Mouse (Mus musculus) induced T-regulatory cell, adult 2 months (primary cell): Measurements from ENCODE around the gene Cend1.
A peak's percentile ranks its signal among the peaks of the same experiment; 100 is the strongest.
"Not testable (repeated sequence)": the region's sequence is repeated elsewhere in the genome, so short reads cannot be mapped to it uniquely, and the experiment has no call there.

Source experiments
- DNase-seq: peaks from one replicate; pipeline ENCODE4 v3.0.0-alpha.2; 2012; ENCODE audit warnings: low read depth

The Cend1 gene

DNA sequence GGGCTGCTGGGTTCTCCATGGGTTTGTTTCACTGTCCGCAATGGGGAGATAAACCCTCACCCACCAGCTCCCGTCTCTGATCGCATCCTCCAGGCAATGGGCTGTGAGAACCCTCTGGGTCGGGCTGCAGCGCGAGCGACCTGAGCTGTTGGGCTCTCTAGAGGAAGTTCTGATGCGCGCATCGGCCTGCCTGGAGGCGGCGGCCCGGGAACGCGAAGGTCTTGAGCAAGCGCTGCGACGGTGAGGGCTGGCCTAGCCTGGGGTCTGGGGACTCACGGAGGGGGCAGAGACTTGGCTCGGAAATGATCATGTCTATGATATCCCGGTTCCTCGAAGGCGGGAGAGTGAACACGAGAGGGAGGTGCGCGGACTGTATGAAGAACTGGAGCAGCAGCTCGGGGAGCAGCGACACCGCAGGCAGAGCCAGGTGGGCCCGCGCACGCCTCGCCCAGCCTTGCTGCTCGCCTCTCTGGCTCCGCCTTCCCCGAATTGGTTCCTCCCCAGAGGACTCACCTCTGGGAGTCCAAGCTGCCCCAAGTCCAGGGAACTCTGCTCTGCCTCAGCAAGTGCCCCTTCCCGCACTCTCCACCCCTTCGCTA is 35.4 kb upstream of the Cend1 start:
- peak; percentile 47 for DNase-seq

DNA sequence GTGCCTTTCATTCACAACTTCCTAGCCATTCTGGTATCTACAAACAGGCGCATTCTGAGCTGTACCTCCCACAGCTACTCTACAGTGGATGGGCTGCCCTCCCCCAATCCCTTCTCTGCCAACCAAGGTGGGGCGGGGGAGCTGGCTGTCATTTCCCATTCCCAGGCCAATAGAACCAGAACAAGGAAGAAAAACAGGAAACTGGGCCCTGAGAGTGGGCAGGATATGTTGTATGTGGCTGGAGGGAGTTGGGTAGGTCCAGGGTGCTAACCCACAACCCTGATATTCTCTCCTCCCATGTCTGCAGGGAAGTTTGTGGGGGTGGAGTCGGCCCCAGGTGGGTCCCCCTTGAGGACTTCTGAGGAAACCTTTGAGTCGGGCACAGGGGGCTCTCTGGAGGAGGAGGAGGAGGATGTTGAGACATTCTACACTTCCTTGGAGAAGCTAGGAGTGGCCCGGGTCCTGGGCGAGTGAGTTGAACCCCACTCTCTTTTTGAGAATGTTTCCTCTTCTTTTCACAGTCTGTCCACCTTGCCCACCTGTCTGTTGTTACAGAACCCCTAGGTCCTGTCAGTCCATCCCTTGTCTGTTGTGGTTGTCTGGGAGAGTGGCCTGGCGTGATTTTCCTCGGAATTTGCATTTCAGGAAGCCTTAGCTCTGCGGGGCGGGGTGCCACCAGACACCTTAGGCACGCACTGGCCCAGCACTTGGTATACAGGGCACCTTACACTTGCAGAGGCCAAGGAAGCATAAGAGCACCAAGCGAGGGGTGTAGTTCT is 34.7 kb upstream of the Cend1 start:
- no peak for DNase-seq

DNA sequence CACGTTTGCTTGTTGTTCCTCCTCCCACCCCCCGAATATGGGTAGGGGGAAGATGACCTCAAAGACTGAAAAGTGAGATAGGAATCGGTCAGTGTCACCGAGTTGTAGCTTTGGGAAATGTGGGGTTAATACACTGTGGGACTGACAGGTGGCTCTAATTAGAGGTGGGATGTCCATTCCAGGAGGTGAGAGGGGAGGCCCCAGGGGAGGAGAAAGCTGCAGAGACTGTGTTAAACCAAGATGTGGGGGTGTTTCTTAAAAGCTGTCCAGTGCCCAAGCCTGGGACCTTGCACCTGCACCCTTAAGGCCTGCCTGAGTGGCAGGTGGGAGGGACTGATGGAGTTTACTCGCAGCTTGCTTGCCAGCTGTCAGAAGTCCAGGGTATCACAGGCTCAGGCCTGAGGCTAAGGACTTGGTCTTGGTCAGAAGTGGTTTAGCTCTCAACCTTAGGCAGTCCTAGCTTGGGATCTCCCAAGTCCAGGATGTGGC is 33.1 kb upstream of the Cend1 start:
- DNase-seq: no peak

DNA sequence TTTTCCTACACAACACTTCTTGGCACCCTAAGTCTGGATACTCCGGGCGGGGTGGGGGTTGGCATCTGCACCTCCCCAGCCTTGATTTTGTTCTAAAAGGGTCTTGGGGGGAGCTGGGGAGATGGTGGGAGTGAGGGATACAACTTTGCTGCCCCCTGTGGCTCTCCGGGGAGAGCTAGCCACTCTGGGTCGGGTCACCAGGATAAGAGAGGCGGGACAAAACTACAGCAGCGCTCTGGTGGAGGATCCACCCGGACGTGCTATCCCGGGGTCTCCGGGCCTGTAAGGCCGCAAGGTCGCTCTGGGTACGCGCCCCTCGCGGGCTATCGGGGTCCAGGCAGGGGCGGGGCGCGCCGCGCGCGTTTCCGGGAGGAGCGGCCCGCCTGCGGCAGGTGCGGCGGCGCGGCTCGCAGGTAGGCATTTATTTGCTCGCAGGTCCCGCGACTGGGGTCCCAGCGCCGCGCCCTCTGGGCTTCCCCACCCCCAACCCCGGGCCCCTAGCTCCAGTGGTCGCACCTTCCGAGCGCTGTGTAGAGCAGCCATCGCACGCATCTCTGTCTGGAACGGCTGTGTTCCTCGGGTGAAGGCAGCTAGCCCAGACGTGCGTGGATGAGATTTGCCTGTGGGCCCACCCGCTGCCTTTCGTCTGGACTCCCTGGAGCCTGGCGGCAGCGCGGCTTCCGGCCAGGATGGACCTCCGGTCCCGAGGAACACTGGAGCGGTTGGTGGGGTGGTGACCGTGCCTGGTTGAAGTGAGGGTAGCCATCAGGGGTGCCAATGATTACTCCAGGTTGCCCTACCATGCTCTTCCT is 32.4 kb upstream of the Cend1 start:
- no peak for DNase-seq

DNA sequence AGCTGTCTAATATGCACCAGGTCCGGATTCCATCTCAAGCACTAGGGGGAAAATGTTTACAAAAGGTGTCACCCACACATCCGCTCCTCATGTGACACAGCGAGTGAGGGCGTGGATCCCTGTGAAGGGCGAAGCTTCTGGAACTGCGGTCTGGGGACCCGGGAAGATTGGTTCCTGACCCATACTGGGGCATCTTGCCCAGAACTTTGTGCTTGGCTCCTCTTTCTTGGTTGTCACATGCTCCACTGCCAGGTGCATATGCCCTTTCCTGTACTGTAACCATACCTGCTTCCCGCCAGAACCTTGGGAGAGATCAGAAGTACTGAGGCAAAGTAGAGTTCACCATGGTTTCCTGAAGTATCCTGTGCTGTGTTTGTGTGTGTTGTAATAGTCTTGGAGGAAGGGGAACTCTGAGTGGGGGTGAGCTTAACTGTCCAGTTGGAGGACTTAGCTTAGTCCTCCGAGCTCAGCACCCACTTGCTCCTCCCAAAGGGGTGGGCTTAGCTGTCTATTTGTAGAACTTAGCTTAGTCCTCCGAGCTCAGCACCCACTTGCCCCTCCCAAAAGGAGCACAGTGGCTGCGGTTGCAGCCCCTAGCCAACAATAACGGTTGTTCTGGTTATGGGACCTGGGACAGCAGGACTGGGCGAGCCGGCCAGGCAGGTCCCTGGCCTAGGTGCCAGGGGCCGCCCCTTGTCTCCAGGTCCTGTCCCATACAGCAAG is 31.3 kb upstream of the Cend1 start, which contains the start of gene Cracr2b:
TSS of gene Cracr2b (plus strand) at position 704 of the 723 bp plus-strand sequence.
- no peak for DNase-seq

DNA sequence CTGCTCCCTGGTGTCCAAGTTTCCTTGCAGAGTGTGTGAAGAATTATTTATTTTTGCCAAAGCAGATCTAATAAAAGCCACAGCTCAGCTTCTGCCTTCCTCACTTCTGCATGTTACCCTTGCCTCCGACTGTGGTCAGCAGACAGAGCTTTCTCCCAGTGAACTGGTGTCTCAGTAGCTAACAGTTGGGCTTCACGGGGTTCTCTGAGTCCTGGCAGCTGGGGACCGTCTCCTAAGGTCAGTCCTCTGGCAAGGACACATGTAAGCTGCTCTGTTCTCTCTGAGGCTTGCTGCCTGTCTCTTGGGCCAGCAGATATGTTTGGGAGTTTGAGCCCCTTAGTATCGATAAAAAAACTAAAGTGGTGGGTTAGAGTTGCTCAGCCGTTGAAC is 30.7 kb upstream of the Cend1 start:
- no peak for DNase-seq

DNA sequence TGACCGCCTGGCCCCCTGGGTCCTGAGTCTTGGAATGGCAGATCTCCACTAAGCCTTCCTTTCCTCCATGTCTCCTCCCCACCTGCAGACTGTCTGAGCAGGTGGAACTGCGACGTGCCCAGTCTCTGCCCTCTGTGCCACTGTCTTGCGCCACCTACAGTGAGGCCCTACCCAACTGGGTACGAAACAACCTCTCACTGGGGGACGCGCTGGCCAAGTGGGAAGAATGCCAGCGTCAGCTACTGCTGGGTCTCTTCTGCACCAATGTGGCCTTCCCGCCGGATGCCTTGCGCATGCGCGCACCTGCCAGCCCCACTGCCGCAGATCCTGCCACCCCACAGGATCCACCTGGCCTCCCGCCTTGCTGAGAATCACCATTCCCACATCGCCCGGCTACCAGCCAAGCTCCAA is 30.0 kb upstream of the Cend1 start:
- no peak for DNase-seq

DNA sequence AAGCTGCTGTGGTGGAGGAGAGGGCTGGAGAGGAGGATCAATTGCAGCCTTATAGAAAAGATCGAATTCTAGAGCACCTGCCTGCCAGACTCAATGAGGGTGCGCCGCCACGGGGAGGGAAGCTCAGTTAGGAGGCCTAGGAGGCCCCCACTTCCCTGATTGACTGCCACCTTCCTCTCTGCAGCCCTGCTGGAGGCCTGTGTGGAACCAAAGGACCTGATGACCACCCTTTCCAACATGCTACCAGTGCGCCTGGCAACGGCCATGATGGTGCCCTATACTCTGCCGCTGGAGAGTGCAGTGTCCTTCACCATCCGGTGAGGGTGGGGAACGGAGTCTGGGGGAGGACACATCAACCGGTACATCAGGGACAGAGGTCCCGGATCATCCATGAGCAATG is 29.4 kb upstream of the Cend1 start:
- DNase-seq: no peak

DNA sequence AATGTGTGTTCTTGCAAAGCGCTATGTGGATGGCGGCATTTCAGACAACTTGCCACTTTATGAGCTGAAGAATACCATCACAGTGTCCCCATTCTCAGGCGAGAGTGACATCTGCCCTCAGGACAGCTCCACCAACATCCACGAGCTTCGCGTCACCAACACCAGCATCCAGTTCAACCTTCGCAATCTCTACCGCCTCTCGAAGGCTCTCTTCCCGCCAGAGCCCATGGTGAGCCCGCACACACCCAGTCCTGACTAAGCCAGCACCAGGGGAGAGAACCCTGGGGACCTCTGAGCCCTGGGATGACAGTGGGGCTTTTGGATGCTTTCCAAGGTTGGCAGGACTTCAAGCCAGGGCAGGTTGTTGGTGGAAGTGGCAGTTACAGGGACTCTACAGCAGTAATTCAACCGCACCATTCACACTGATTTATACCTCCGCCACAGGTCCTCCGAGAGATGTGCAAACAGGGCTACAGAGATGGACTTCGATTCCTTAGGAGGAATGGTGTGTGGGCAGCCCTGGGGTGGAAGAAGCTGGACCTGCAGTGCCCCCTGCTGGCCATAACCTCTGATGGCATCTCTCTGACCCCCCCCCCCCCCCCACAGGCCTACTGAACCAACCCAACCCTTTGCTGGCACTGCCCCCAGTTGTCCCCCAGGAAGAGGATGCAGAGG is 28.8 kb upstream of the Cend1 start:
- DNase-seq: peak; percentile 80

DNA sequence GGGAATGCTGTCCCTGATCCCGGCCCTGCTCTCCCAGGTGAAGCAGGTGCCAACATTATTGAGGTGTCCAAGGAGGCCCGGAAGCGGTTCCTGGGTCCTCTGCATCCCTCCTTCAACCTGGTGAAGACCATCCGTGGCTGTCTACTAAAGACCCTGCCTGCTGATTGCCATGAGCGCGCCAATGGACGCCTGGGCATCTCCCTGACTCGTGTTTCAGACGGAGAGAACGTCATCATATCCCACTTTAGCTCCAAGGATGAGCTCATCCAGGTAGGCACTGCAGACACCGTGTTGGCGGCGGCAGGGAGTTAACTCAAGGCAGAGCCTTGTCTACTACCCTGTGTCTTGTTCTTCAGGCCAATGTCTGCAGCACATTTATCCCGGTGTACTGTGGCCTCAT is 27.9 kb upstream of the Cend1 start:
- no peak for DNase-seq

DNA sequence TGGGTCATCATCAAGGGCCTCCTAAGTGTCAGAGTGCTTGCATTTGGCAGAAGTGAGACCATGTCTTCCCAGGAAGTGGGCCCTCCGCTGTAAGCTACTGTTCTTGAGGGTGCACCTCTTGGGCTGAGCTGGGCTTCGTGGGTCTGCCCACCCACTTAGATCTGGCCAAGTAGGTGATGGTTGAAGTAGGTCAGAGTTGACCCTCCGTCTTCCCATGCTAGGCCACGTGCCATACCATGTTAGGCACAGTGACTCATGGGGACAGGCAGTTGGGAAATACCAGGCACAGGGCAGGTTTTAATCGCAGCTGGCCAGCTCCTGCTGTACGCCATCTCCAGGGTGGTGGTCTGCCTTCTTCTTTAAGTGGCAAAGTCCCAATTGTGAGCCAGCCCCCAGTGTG is 27.4 kb upstream of the Cend1 start:
- no peak for DNase-seq

DNA sequence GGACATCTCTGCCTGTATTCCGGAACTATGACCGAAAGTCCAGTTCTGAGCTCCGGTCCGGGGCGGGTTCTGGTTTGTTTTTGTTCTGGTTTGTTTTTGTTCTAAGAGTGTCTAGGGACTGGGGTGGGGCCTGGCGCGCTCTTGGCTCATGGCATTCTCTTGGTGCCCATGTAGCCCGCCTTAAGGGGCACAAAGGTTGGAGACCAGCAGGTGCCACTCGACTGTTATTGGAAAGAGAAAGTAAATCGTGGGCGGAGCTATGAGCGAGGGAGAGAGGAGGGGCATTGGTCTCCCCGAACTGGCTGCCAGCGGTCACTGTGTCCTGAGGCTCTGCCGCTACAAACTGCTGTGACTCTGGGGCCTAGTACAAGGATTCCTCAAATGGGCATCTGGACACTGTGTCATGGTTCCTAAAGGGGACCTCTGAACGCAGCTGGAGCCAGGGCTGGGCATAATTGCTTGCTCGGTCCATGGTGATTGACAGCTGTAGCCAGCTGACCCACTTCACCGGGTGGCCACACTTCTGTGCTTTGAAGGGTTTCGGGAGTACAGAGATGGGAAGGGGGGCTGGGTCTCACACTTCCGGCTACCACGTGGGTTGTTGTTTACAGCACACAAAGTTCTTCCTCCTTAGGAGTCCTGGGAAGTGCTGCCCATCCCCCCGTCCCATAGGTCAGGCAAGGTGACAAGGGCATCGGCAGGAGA is 26.5 kb upstream of the Cend1 start:
- peak; percentile 88 for DNase-seq

DNA sequence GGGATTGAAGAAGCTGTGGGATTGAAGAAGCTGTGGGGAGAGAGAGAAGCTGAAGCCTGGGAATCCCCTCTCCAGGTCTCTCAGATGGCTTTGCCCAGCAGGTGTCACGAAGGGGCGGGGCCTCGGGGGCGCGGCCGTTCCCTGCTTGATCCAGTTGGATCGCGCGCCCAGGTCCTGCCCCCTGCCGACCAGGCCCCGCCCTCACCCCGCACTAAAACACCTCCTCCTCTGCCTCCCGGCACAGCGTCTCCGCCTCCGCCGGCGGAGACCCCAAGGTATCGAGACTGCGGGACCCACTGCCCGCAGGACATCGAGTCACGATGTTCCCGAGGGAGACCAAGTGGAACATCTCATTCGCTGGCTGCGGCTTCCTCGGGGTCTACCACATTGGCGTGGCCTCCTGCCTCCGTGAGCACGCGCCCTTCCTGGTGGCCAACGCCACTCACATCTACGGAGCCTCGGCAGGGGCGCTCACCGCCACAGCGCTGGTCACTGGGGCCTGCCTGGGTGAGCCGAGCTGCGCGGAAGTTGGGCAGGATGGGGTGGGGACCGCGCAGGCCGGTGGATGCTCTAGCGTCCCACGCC is 25.8 kb upstream of the Cend1 start, which contains the start of gene Pnpla2:
TSS of gene Pnpla2 (plus strand) at position 232 of the 585 bp plus-strand sequence.
- peak; percentile 97 for DNase-seq

DNA sequence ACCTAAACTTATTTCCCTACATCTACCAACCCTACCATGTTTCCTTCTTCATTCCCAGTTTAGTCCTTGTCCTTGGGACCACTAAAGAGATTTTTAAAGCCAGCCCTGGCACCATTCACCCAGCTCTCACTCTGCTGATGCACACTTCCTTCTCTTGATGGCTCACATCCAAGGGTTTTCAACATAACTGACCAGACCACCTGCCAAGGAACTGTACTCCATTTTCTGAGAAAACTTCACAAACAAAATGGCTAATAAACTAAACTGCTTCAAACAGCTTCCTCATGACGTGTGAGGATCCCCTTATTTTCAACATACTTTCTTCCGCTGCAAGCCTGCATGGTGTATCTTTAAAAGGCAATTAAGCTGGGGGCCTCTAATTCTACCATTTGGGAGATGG is 24.3 kb upstream of the Cend1 start:
- no peak for DNase-seq

DNA sequence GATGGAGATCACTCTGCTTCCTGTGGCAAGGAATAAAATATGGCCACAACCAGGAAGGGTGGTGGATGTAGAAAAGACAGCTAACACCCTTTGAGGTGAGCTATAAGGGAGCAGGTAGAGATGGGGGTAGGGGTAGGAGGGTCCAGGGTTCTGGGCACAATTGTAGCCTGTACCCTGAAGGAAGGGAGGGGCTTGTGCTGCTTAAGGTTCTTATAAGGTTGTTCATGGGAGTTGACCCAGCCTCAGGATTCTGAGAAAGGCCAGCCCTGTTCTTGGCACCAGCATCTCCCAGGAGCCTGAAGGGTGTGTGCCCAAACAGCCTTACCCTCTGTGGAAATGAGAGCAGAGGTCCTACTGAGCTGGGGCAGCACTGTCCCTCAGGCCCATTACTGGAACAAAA is 22.6 kb upstream of the Cend1 start:
- no peak for DNase-seq

DNA sequence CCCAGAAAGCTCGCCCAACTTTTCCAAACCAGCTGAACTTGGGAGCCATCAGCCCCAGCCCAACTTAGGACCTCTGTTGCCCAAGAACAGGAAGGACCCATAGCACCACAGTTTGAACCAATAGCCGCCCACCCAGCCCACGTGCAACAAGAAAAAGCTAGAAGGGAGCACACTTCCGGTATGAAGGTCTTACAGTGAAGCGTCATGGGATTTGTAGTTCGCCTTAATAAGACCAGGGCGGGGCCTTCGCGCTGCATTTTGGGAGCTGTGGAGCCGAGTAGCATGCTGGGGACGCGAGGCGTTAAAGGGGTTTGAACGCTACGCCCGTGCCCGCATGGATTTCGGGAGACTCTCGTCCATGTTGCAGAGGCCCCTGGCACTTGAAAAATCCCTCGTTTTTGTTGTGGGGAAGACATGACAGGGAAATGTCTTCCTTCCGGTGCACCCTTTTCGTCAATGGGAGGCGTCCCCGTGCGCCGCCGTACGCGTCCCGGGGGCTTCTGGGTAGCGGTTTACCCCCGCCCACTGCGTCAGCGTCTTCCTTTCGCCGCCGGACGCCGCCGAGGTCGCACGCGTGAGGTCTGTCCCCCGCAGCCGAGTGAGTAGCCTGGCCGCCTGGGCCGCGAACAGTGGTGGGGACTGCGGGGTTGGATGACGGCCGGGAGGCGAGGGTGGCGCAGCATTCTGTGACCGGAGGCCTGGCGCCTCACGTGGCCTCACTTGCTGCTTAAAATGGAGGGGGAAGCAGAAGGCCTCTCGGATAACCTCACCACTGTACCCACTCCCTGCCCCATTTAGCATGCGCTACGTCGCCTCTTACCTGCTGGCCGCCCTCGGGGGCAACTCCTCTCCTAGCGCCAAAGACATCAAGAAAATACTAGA is 18.1 kb upstream of the Cend1 start, which contains the start of gene Rplp2:
TSS of gene Rplp2 (plus strand) at position 261 of the 882 bp plus-strand sequence.
- peak; percentile 97 for DNase-seq

DNA sequence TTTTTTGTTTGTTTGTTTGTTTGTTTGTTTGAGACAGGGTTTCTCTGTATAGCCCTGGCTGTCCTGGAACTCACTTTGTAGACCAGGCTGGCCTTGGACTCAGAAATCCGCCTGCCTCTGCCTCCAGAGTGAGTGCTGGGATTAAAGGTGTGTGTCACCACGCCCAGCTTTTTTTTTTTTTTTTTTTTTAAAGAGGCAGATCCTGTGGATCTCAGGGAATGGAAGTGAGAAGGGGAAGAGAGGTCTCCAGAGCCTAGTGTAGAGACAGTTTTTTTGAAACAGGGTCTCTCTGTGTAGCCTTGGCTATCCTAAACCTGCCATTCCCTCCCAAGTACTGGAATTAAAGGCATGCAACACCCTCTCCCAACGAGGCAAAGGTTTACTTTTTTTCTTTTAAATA is 17.1 kb upstream of the Cend1 start:
- not testable (repeated sequence) for DNase-seq

DNA sequence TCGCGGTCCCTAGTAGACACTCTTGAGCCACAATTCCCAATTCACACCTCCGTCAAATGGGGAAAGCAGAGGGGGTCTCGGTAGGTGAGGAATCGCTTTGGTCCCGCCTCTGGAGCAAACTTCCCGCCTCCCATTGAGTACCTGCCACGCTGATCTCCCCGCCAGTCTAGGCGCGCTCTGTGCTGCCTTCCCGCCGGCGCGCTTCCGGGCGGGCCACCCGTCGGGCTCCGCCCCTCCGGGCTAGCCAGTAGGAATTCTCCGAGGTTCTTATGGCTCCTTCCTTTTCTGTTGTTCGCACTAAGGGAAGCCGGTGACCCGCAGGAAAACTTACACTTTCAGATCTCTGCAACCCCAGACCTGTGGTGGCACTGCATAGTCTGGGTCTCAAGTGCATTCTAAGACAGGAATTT is 14.5 kb upstream of the Cend1 start, which contains the start of gene Pidd1:
TSS of gene Pidd1 (minus strand) at position 198 of the 410 bp plus-strand sequence.
- peak; percentile 86 for DNase-seq
